Mouse (Mus musculus) erythroblast, embryonic 14.5 days (primary cell): Measurements from ENCODE around the gene Acp5.
A peak's percentile ranks its signal among the peaks of the same experiment; 100 is the strongest.

ENCODE experiments used
- GATA1 ChIP-seq: IDR thresholded peaks from 2 replicates; pipeline ENCODE4 v1.6.1; 2012; ENCODE audit warnings: low read length, inconsistent platforms, mixed read lengths
- TAL1 ChIP-seq: IDR thresholded peaks from 3 replicates; pipeline ENCODE4 v1.6.1; 2012; ENCODE audit warnings: low read length, inconsistent platforms, mixed read lengths

GRCm38 (mm10) chr9:22087034-22087618 lies 48.4 kb downstream of the Acp5 start:
- TF ChIP-seq TAL1 (no peak), GATA1 (peak; percentile 64)
